Mouse (Mus musculus) gastrocnemius, postnatal 36 days (tissue): ENCODE results near the gene Cym. TPM values are rescaled to one million over a fixed set of nuclear protein-coding genes. Genes with fewer than 3 reads are reported as not detected.

Experiments used
- DNase-seq, 2 experiments: peaks; one replicate each; pipeline ENCODE4 v3.0.0; 2022
- intact Hi-C: fragments of 180-260 bp; cut with DNase I; formaldehyde crosslinking; loops from one replicate; pipeline ENCODE4 v1.15.1; 2025
- long read RNA-seq, 2 experiments: library from polyadenylated mRNA; stranded (forward); transcript quantifications; one replicate each; pipeline ENCODE4 v2.0.0; 2021
- total RNA-seq, 2 experiments: library from RNA; stranded (reverse); gene quantifications; 2 replicates each; pipeline ENCODE4 v1.2.3; 2021

Cym gene
- not detected for total RNA-seq
- long read RNA-seq, experiment 1 = 0 reads
- long read RNA-seq, experiment 2 = 0 reads

GRCm38 (mm10) chr3:107221608-107222007 lies at the start of gene Cym:
TSS of gene Cym (minus strand) at chr3:107221732.
- DNase-seq = no peak
- intact Hi-C loops = no loop called here

- intact Hi-C loops = no loop called here
- no peak for DNase-seq
These were observed 45.3 kb upstream of the Cym start for GRCm38 (mm10) chr3:107266814-107267345.

GRCm38 (mm10) chr3:107261851-107262165 lies 40.3 kb upstream of the Cym start:
- DNase-seq = peak; percentile 32 to 45
- intact Hi-C loops = no loop called here

GRCm38 (mm10) chr3:107260956-107261850 lies 39.7 kb upstream of the Cym start:
- intact Hi-C loops = no loop called here

GRCm38 (mm10) chr3:107257924-107258323 lies 36.4 kb upstream of the Cym start:
- intact Hi-C loops = no loop called here
- DNase-seq = no peak

More at GRCm38 (mm10) chr3:107260956-107261850, 39.7 kb upstream of the Cym start:
- DNase-seq = peak in 1 of 2 experiments; percentile 48

GRCm38 (mm10) chr3:107256724-107257123 lies 35.2 kb upstream of the Cym start:
- peak in 1 of 2 experiments; percentile 38 for DNase-seq
- intact Hi-C loops = no loop called here

GRCm38 (mm10) chr3:107255992-107256391 lies 34.5 kb upstream of the Cym start:
- intact Hi-C loops = no loop called here
- DNase-seq = no peak

GRCm38 (mm10) chr3:107253925-107254324 lies 32.4 kb upstream of the Cym start:
- DNase-seq = no peak
- intact Hi-C loops = no loop called here

- DNase-seq = no peak
- intact Hi-C loops = no loop called here
These were observed 30.5 kb upstream of the Cym start for GRCm38 (mm10) chr3:107252035-107252434.

- DNase-seq = no peak
- intact Hi-C loops = no loop called here
These were observed 28.8 kb upstream of the Cym start for GRCm38 (mm10) chr3:107250320-107250719.

GRCm38 (mm10) chr3:107249042-107249441 lies 27.5 kb upstream of the Cym start:
- intact Hi-C loops = no loop called here
- no peak for DNase-seq

- DNase-seq = no peak
- intact Hi-C loops = no loop called here
These were observed 25.3 kb upstream of the Cym start for GRCm38 (mm10) chr3:107246876-107247275.

GRCm38 (mm10) chr3:107241389-107242094 lies 20.0 kb upstream of the Cym start:
- DNase-seq = no peak
- intact Hi-C loops = no loop called here

- intact Hi-C loops = loop anchor here (10.0 kb wide), 1 partner anchor 115 kb away; no protein-coding TSS in a partner anchor
- no peak for DNase-seq
These were observed 18.1 kb upstream of the Cym start, which contains the start of gene Prok1 for GRCm38 (mm10) chr3:107239607-107240006. TSS of gene Prok1 (minus strand) at chr3:107239707.

GRCm38 (mm10) chr3:107238471-107238980 lies 17.0 kb upstream of the Cym start:
- intact Hi-C loops = loop anchor here (10.0 kb wide), 1 partner anchor 116 kb away; no protein-coding TSS in a partner anchor
- DNase-seq = no peak

GRCm38 (mm10) chr3:107238051-107238450 lies 16.5 kb upstream of the Cym start:
- intact Hi-C loops = loop anchor here (10.0 kb wide), 1 partner anchor 117 kb away; no protein-coding TSS in a partner anchor
- no peak for DNase-seq

- intact Hi-C loops = loop anchor here (2.0 to 10.0 kb wide), 2 partner anchors 41 to 121 kb away; no protein-coding TSS in a partner anchor
- DNase-seq = no peak
These were observed 12.4 kb upstream of the Cym start for GRCm38 (mm10) chr3:107233945-107234344.

- peak; percentile 76 to 78 for DNase-seq
- intact Hi-C loops = loop anchor here (2.0 to 10.0 kb wide), 2 partner anchors 41 to 121 kb away; no protein-coding TSS in a partner anchor
These were observed 11.8 kb upstream of the Cym start for GRCm38 (mm10) chr3:107233351-107233813.

GRCm38 (mm10) chr3:107231202-107231601 lies 9.7 kb upstream of the Cym start:
- no peak for DNase-seq
- intact Hi-C loops = loop anchor here (10.0 kb wide), 1 partner anchor 124 kb away; no protein-coding TSS in a partner anchor

GRCm38 (mm10) chr3:107230527-107230926 lies 9.0 kb upstream of the Cym start, which contains the start of gene A630076J17Rik:
TSS of gene A630076J17Rik (plus strand) at chr3:107230614.
- intact Hi-C loops = loop anchor here (10.0 kb wide), 1 partner anchor 124 kb away; no protein-coding TSS in a partner anchor
- no peak for DNase-seq
